Mouse (Mus musculus) cerebellum, adult 2 months (tissue): ENCODE results near the gene Clasrp.

Experiments used
- CTCF ChIP-seq: fragments of 200-500 bp; IDR thresholded peaks from 2 replicates; pipeline ENCODE4 v1.5.1; 2011; ENCODE audit warnings: low read depth, mild to moderate bottlenecking, control low read depth, low read length, moderate library complexity, borderline replicate concordance; ENCODE audit not compliant: insufficient read depth
- POLR2A ChIP-seq: fragments of 200-500 bp; IDR thresholded peaks from 2 replicates; pipeline ENCODE4 v1.6.1; 2011; ENCODE audit warnings: low read length, control low read depth, borderline replicate concordance; ENCODE audit not compliant: insufficient read depth

DNA sequence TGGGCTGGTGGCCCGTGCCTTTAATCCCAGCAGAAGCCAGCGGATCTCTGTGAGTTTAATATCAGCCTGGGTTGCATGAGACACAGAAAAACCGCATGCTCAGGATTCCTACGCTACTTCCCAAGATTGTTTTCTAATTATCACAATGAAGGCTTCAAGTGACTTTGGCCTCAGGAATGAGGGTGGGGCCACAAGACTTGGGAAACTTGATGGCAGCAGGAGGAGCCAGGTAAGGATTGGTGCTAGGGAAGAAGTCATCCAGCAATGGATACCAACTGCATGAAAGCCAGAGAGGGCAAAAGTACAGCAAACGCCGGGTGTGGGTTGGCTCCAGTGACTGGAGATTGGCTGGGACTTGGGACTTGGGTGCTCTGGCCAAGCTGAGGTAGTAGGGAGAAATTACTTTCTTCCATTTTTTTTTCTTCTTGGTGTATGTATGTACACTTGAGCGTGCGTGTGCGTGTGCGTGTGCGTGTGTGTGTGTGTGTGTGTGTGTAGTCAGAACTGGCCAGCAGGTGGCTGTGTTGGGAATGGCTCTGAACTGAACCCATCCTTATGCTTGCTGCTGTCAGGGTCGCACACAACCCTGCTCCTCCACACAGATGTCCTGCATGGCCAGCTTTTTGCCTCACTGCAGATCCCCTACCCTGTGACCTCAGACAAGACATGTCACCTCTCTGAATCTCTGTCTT lies 5.5 kb upstream of the Clasrp start:
- TF ChIP-seq CTCF, result no peak
- no peak for TF ChIP-seq POLR2A
